Mouse (Mus musculus) neural tube, embryonic 11.5 days (tissue): Measurements from ENCODE around the gene Usf2. TPM values are rescaled to one million over a fixed set of nuclear protein-coding genes. Genes with fewer than 3 reads are reported as not detected.
A peak's percentile ranks its signal among the peaks of the same experiment; 100 is the strongest.

Experiments used
- ATAC-seq: fragments of 200-750 bp; cut with Nextera tagmentation; 2 replicates; pipeline ENCODE4 v1.8.0; 2017; ENCODE audit warnings: moderate number of reproducible peaks, mild to moderate bottlenecking, moderate TSS enrichment, moderate library complexity; ENCODE audit not compliant: insufficient read depth, low FRiP score, low TSS enrichment
- DNase-seq: peaks from one replicate; pipeline ENCODE4 v3.0.0-alpha.2; 2015; ENCODE audit warnings: low spot score
- H3K27ac ChIP-seq: fragments of 300-500 bp; sonication (generic); 2 replicates; pipeline ENCODE4 v1.5.1; 2014; ENCODE audit warnings: low read depth, mild to moderate bottlenecking, low read length
- H3K27me3 ChIP-seq: fragments of 300-500 bp; sonication (generic); 2 replicates; pipeline ENCODE4 v1.6.1; 2014; ENCODE audit warnings: mild to moderate bottlenecking, low read length, mixed read lengths; ENCODE audit not compliant: control insufficient read depth, insufficient read depth
- H3K36me3 ChIP-seq: fragments of 300-500 bp; sonication (generic); 2 replicates; pipeline ENCODE4 v1.6.1; 2014; ENCODE audit warnings: mild to moderate bottlenecking, low read length, moderate library complexity, mixed read lengths; ENCODE audit not compliant: control insufficient read depth, insufficient read depth
- H3K4me1 ChIP-seq: fragments of 300-500 bp; sonication (generic); 2 replicates; pipeline ENCODE4 v1.6.1; 2014; ENCODE audit warnings: low read length, mixed read lengths; ENCODE audit not compliant: control insufficient read depth, insufficient read depth
- H3K4me2 ChIP-seq: fragments of 300-500 bp; sonication (generic); 2 replicates; pipeline ENCODE4 v1.6.1; 2014; ENCODE audit warnings: low read depth, mild to moderate bottlenecking, moderate library complexity
- H3K4me3 ChIP-seq: fragments of 300-500 bp; sonication (generic); 2 replicates; pipeline ENCODE4 v1.5.1; 2014; ENCODE audit warnings: low read depth, low read length
- H3K9ac ChIP-seq: fragments of 300-500 bp; sonication (generic); 2 replicates; pipeline ENCODE4 v1.6.1; 2014; ENCODE audit warnings: mild to moderate bottlenecking, low read length
- H3K9me3 ChIP-seq: fragments of 300-500 bp; sonication (generic); 2 replicates; pipeline ENCODE4 v1.6.1; 2016; ENCODE audit warnings: low read length; ENCODE audit not compliant: control insufficient read depth
- WGBS: fragments of 180-500 bp; shearing (Covaris S2); extraction: QIAGEN DNeasy Blood & Tissue Kit; methylation state at CpG from one replicate; pipeline ENCODE4 v1.1.7; 2014; 5-methylcytosine and 5-hydroxymethylcytosine counted together
- polyA plus RNA-seq: library from polyadenylated mRNA; unstranded; fragments of >200 nt; fragmentation: Nextera tagmentation; extraction: Ambion mirVana; gene quantifications from 2 replicates; pipeline ENCODE4 v1.2.1, GENCODE M21; 2014

Gene Usf2
- polyA plus RNA-seq, 1 experiment from 2014 or later, result 27.9 TPM

DNA sequence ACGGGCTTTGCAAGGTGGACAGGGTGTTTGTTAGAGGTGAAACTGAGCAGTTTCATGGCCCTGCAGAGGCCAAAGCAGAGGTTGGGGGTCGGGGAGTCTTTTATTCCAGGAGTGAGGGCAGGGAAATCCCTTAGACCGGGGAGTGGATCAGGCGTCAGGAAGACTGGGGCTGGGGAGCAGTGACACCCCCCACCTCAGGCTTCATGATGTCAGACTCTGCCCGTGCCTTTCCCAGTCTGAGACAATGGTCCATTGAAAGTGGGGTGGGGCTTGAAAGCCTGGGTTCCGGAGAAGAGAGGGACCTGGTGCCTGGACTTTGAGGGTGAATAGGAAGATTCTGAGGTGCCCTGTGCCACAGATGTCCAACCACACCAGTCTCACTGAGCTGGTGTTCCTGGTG is 39.9 kb downstream of the Usf2 start:
- H3K9ac ChIP-seq, result no peak overlapping the region
- 37% methylated on average over 6 of the region's 6 CpGs for WGBS
- no peaks in the 10 kb centered on the region for H3K36me3 ChIP-seq
- no peak overlapping the region for H3K27ac ChIP-seq
- H3K4me1 ChIP-seq, result no peaks in the 10 kb centered on the region
- H3K9me3 ChIP-seq, result no peaks in the 10 kb centered on the region
- no peak for ATAC-seq
- no peak overlapping the region for H3K4me3 ChIP-seq
- no peak overlapping the region for H3K4me2 ChIP-seq
- no peaks in the 10 kb centered on the region for H3K27me3 ChIP-seq
- DNase-seq, result no peak

DNA sequence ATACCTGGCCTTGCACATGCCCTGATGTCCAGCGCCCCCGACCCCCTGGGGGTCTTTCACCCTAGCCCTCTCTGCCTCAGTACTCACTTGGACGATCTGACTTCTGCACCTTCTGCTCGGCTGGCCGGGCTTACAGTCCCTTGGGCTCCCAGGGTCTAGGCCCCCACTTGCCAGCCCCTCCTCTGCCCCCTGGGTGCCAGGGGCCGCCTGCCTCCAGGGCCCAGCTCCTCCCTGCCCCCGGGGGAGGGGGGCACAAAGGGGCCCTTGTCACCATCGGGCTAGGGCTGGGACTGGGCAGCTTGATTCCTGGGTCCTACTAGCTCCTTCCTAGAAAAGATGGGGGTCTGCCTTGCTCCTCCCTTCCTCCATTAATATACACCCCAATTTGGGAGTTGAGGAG is 41.9 kb downstream of the Usf2 start, which contains the start of gene Mag:
Mag (minus strand) TSS at position 142 of the 400 bp plus-strand sequence.
- ATAC-seq, result no peak
- no peaks in the 10 kb centered on the region for H3K36me3 ChIP-seq
- H3K4me2 ChIP-seq, result no peak within 1 kb of the TSS
- no peak for DNase-seq
- WGBS, result 75% methylated on average over 8 of the region's 8 CpGs
- H3K9me3 ChIP-seq, result no peaks in the 10 kb centered on the region
- H3K4me1 ChIP-seq, result no peaks in the 10 kb centered on the region
- H3K4me3 ChIP-seq, result no peak within 1 kb of the TSS
- H3K27ac ChIP-seq, result no peak within 1 kb of the TSS
- H3K9ac ChIP-seq, result no peak within 1 kb of the TSS
- no peaks in the 10 kb centered on the region for H3K27me3 ChIP-seq

DNA sequence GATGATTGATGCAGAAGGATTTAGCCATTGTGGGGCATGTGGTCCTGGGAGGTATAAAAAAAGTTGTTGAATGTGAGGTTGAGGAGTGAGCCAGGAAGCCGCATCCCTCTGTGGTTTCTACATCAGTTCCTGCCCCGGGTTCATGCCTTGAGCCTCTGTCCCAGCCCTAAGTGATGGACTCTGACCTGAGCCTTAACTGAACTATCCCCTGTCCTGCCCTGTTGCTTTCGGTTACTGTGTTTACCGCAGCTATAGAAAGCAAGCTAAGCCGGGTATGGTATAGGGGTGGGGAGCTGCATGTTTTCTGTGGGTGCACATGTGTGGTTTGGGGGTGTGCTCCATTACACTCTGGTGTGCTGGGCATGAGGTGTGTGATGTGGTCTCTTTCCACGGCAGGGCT is 46.8 kb downstream of the Usf2 start:
- Histone ChIP-seq H3K9me3 (no peaks in the 10 kb centered on the region), H3K4me1 (no peaks in the 10 kb centered on the region), H3K36me3 (no peaks in the 10 kb centered on the region), H3K27ac (no peak overlapping the region), H3K9ac (no peak overlapping the region), H3K4me2 (no peak overlapping the region), H3K4me3 (no peak overlapping the region), H3K27me3 (no peaks in the 10 kb centered on the region)
- DNase-seq (no peak), ATAC-seq (no peak)
- 87% methylated on average over 6 of the region's 6 CpGs for WGBS

- DNase-seq (no peak), ATAC-seq (peak; percentile 31; the same call in 1 of the 2 replicates)
- WGBS, result 28% methylated on average over 17 of the region's 17 CpGs
- H3K4me2 ChIP-seq, result peak overlapping the region; percentile 51
- no peaks in the 10 kb centered on the region for H3K36me3 ChIP-seq
- H3K4me3 ChIP-seq, result no peak overlapping the region
- no peaks in the 10 kb centered on the region for H3K4me1 ChIP-seq
- H3K27ac ChIP-seq, result no peak overlapping the region
- H3K27me3 ChIP-seq, result no peaks in the 10 kb centered on the region
- H3K9ac ChIP-seq, result no peak overlapping the region
- H3K9me3 ChIP-seq, result no peaks in the 10 kb centered on the region
Measured at GRCm38 (mm10) chr7:30908992-30909431, 47.6 kb downstream of the Usf2 start.

GRCm38 (mm10) chr7:30908277-30908991 is 48.2 kb downstream of the Usf2 start:
- Histone ChIP-seq H3K4me1 (no peaks in the 10 kb centered on the region), H3K27ac (no peak overlapping the region), H3K27me3 (no peaks in the 10 kb centered on the region), H3K9ac (no peak overlapping the region), H3K4me2 (peak overlapping the region; percentile 51), H3K9me3 (no peaks in the 10 kb centered on the region), H3K36me3 (no peaks in the 10 kb centered on the region), H3K4me3 (peak overlapping the region; percentile 15)
- 2% methylated on average over 21 of the region's 26 CpGs for WGBS
- ATAC-seq (peak; percentile 71), DNase-seq (peak; percentile 53)

DNA sequence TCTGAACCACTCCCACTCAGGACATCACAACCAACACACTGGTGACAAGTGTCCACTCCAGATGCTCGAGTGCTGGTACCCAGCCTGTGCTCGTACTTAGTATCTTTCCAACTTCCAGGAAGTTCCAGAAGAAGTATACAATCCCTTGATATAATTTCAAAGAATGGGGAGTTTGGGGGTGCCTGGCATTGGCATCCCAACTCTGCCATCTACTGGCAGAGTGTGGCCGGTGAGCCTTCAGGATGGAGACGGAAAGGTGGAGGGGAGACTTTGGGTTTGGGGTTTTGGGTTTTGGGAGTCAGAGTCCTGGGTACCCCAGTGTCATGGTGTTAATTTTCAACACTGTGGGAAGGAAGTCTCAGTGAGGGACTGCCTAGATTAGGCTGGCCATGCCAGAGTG is 52.6 kb downstream of the Usf2 start:
- 60% methylated on average over 4 of the region's 4 CpGs for WGBS

More for the DNA sequence above, 52.6 kb downstream of the Usf2 start:
- Histone ChIP-seq H3K36me3 (no peaks in the 10 kb centered on the region), H3K27ac (no peak overlapping the region), H3K4me3 (no peak overlapping the region), H3K4me2 (no peak overlapping the region), H3K27me3 (no peaks in the 10 kb centered on the region), H3K9me3 (no peaks in the 10 kb centered on the region), H3K4me1 (no peaks in the 10 kb centered on the region), H3K9ac (no peak overlapping the region)
- DNase-seq (no peak), ATAC-seq (no peak)

Other genes starting within 250 kb of the Usf2 start
- gene Atp4a, start 244.6 kb downstream of the Usf2 start, polyA plus RNA-seq, result 0.81 and 0.84 TPM in 2 replicates
- 167 and 172 TPM in 2 replicates for gene Tmem147, start 227.3 kb downstream of the Usf2 start, polyA plus RNA-seq
- gene Gapdhs, start 213.1 kb downstream of the Usf2 start, polyA plus RNA-seq, result 0.27 and 0.88 TPM in 2 replicates
- gene Sbsn, start 205.3 kb downstream of the Usf2 start, polyA plus RNA-seq, result 0.09 and 0.74 TPM in 2 replicates
- not detected in 2 replicates for gene Dmkn, start 193.0 kb downstream of the Usf2 start, polyA plus RNA-seq
- gene Krtdap, start 168.9 kb downstream of the Usf2 start, polyA plus RNA-seq, result not detected in 2 replicates
- not detected in 2 replicates for gene Ffar2, start 133.0 kb downstream of the Usf2 start, polyA plus RNA-seq
- gene Ffar3, start 100.6 kb downstream of the Usf2 start, polyA plus RNA-seq, result not detected in 2 replicates
- gene Ffar1, start 95.2 kb downstream of the Usf2 start, polyA plus RNA-seq, result 0.05 TPM in 1 of 2 replicates, not detected in the other
- 0.05 TPM in 1 of 2 replicates, not detected in the other for gene Cd22, start 76.5 kb downstream of the Usf2 start, polyA plus RNA-seq
- 0.16 and 0.41 TPM in 2 replicates for gene Mag, start 41.9 kb downstream of the Usf2 start, polyA plus RNA-seq
- not detected in 2 replicates for gene Hamp2, start 32.1 kb downstream of the Usf2 start, polyA plus RNA-seq
- gene Hamp, start 12.8 kb downstream of the Usf2 start, polyA plus RNA-seq, result not detected in 2 replicates
- 14.1 and 16.6 TPM in 2 replicates for gene Lsr, start 16.7 kb upstream of the Usf2 start, polyA plus RNA-seq
- gene Fam187b, start 17.0 kb upstream of the Usf2 start, polyA plus RNA-seq, result 0.32 and 0.93 TPM in 2 replicates
- 16.2 and 17.3 TPM in 2 replicates for gene Fxyd5, start 85.7 kb upstream of the Usf2 start, polyA plus RNA-seq
- gene Fxyd7, start 94.7 kb upstream of the Usf2 start, polyA plus RNA-seq, result 30.5 and 36.5 TPM in 2 replicates
- 17.0 and 21.8 TPM in 2 replicates for gene Fxyd1, start 100.4 kb upstream of the Usf2 start, polyA plus RNA-seq
- gene Lgi4, start 102.5 kb upstream of the Usf2 start, polyA plus RNA-seq, result 4.6 and 4.9 TPM in 2 replicates
- 6.0 and 7.7 TPM in 2 replicates for gene Fxyd3, start 119.9 kb upstream of the Usf2 start, polyA plus RNA-seq
- 1.6 TPM in 2 replicates for gene Hpn, start 158.5 kb upstream of the Usf2 start, polyA plus RNA-seq
- 0.65 and 0.94 TPM in 2 replicates for gene Scn1b, start 170.2 kb upstream of the Usf2 start, polyA plus RNA-seq
- 144 and 159 TPM in 2 replicates for gene Gramd1a, start 199.1 kb upstream of the Usf2 start, polyA plus RNA-seq